Mouse (Mus musculus) mammary gland, adult 2 months (tissue): ENCODE measurements around the gene Rhox2h. TPM values are rescaled to one million over a fixed set of nuclear protein-coding genes. Genes with fewer than 3 reads are reported as not detected.

Experiments used
- polyA plus RNA-seq: library from polyadenylated mRNA; depleted of rRNA; stranded (reverse); fragments of >200 nt; gene quantifications from 2 replicates; pipeline ENCODE4 v1.2.3, GENCODE M21; 2012; ENCODE audit warnings: low replicate concordance; rRNA removed

Gene Rhox2h
- not detected in 2 replicates for polyA plus RNA-seq

GRCm38 (mm10) chrX:37673177-37673576 is at the start of gene Rhox2h:
Gene Rhox2h (minus strand): TSS chrX:37673277.

GRCm38 (mm10) chrX:37668664-37669063 is 4.4 kb downstream of the Rhox2h start, which contains the start of gene Rhox3h:
Gene Rhox3h (minus strand): TSS chrX:37668764.

DNA sequence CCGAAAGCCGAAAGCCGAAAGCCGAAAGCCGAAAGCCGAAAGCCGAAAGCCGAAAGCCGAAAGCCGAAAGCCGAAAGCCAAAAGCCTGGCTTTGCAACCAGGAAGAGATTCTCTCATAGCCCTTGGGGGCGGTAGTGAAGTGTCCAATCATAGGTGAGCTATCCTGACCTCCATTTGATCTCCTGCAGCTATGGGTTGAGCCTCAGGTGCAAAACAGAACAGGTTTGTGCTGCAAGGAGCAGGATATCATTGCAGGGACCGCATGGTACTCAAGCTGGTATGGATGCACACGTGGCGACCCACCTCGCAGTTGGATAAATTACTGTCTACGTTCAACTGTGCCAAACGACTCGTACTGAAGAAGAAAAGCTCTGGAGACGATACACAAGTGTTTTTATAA is 21.9 kb downstream of the Rhox2h start, which contains the start of gene Rhox4g:
Gene Rhox4g (minus strand): TSS at position 101 of the 400 bp plus-strand sequence.

GRCm38 (mm10) chrX:37643370-37643769 is 29.7 kb downstream of the Rhox2h start, which contains the start of gene Rhox2g:
Gene Rhox2g (minus strand): TSS chrX:37643470.

GRCm38 (mm10) chrX:37628512-37628911 is 44.6 kb downstream of the Rhox2h start, which contains the start of gene Rhox3g:
Gene Rhox3g (minus strand): TSS chrX:37628612.

Other genes with a start within 250 kb of the Rhox2h start
- gene Rhox4b, start 240.8 kb downstream of the Rhox2h start, polyA plus RNA-seq, result not detected in 2 replicates
- gene Rhox2c, start 219.6 kb downstream of the Rhox2h start, polyA plus RNA-seq, result not detected in 2 replicates
- not detected in 2 replicates for gene Rhox3c, start 214.7 kb downstream of the Rhox2h start, polyA plus RNA-seq
- gene Rhox4c, start 192.9 kb downstream of the Rhox2h start, polyA plus RNA-seq, result not detected in 2 replicates
- gene Rhox2d, start 179.8 kb downstream of the Rhox2h start, polyA plus RNA-seq, result not detected in 2 replicates
- gene Rhox4d, start 158.9 kb downstream of the Rhox2h start, polyA plus RNA-seq, result not detected in 2 replicates
- gene Rhox2e, start 142.8 kb downstream of the Rhox2h start, polyA plus RNA-seq, result not detected in 2 replicates
- not detected in 2 replicates for gene Rhox3e, start 131.3 kb downstream of the Rhox2h start, polyA plus RNA-seq
- gene Rhox4e, start 115.9 kb downstream of the Rhox2h start, polyA plus RNA-seq, result not detected in 2 replicates
- not detected in 2 replicates for gene Rhox2f, start 101.9 kb downstream of the Rhox2h start, polyA plus RNA-seq
- gene Rhox3f, start 92.3 kb downstream of the Rhox2h start, polyA plus RNA-seq, result not detected in 2 replicates
- not detected in 2 replicates for gene Rhox4f, start 65.6 kb downstream of the Rhox2h start, polyA plus RNA-seq
- not detected in 2 replicates for gene Rhox3g, start 44.7 kb downstream of the Rhox2h start, polyA plus RNA-seq
- not detected in 2 replicates for gene Rhox2g, start 29.8 kb downstream of the Rhox2h start, polyA plus RNA-seq
- gene Rhox4g, start 21.9 kb downstream of the Rhox2h start, polyA plus RNA-seq, result not detected in 2 replicates
- not detected in 2 replicates for gene Rhox3h, start 4.5 kb downstream of the Rhox2h start, polyA plus RNA-seq
- gene Rhox5, start 131.6 kb upstream of the Rhox2h start, polyA plus RNA-seq, result not detected in 2 replicates
- gene Rhox6, start 153.6 kb upstream of the Rhox2h start, polyA plus RNA-seq, result not detected in 2 replicates
- gene Rhox7a, start 158.4 kb upstream of the Rhox2h start, polyA plus RNA-seq, result not detected in 2 replicates
- not detected in 2 replicates for gene Rhox8, start 205.7 kb upstream of the Rhox2h start, polyA plus RNA-seq
- not detected in 2 replicates for gene Rhox7b, start 224.0 kb upstream of the Rhox2h start, polyA plus RNA-seq
- gene Rhox9, start 228.5 kb upstream of the Rhox2h start, polyA plus RNA-seq, result not detected in 2 replicates